Mouse (Mus musculus): Measurements from ENCODE around the gene Lars2.

DNA sequence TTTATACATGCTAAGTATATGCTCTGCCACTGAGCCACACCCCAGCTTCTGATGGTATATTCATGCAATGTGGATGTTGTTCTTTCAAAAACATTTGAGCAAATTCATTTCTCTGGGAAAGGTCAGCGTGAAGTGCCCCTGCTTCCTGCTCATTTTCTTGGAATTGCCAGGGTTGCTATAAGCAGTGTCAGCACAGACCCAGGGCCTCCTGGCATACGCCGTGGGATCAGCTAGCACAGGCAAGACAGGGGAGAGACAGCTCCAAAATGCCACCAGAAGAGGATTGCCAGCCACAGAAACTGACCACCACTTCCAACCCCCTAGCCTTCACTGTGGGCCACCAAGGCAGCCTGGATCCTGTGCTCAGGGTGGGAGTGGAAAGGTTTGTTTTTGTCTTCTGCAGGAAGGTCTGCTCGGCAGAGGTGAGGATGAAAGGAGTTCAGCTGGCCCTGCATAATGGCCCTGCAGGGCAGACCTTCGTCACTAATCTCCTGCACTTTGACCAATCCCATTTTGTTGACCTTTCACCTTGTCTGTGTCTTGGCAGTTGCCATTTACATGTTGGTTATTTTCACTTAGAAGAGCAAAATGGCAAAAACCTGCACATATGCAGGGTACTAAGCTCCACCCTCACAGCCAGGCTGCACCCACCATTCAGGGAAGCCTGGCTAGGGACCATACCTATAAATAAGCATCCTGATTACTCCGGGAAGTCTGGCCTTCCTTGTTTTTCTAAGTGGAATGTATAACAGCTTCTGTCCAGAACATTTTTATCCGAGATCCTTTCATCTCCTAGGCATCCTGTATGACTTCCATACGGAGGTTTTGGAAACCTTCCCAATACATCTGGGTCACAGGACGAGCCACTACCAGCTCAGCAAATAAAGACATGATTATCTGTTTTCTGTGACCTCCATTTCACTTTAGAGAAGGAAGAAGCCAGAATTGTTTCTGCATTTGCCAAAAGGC lies 90.2 kb downstream of the Lars2 start:
- TF ChIP-seq GATA1 (IDR thresholded peaks at IDR 0.05; ENCODE audit: borderline replicate concordance, low read length) (no peak), FLI1 (IDR thresholded peaks at IDR 0.05; ENCODE audit: low read length) (no peak)

Data from megakaryocyte, embryonic 14.5 days (primary cell).